Mouse (Mus musculus) kidney, postnatal 4 days (tissue): ENCODE measurements at regions not wholly inside any gene's neighbourhood (a gene's known extent, or its start where the extent isn't known, plus 50 kb on each side); places are given as distances from the start of the nearest gene placed in this dataset.
"Not testable (repeated sequence)": the region's sequence is repeated elsewhere in the genome, so short reads cannot be mapped to it uniquely, and the experiment has no call there.

Experiments used
- DNase-seq, 2 experiments: peaks; one replicate each; pipeline ENCODE4 v3.0.0; 2021; ENCODE audit warnings: mixed read lengths in 2 of 2

- peak; percentile 40 to 46 for DNase-seq
Observed at GRCm38 (mm10) chr16:3114473-3115335, 476.1 kb upstream of the Olfr161 start.

GRCm38 (mm10) chr16:3115336-3116112 lies 475.3 kb upstream of the Olfr161 start:
- peak; percentile 25 to 30 for DNase-seq

GRCm38 (mm10) chr16:3116113-3116511 lies 474.7 kb upstream of the Olfr161 start:
- peak; percentile 6 to 10 for DNase-seq

- not testable (repeated sequence) for DNase-seq
Observed at GRCm38 (mm10) chr16:3121216-3121615, 469.6 kb upstream of the Olfr161 start.

- DNase-seq = not testable (repeated sequence)
Observed at GRCm38 (mm10) chr16:3122145-3122860, 468.5 kb upstream of the Olfr161 start.

- peak; percentile 10 to 27 for DNase-seq
Observed at GRCm38 (mm10) chr16:3122861-3123477, 467.9 kb upstream of the Olfr161 start.

GRCm38 (mm10) chr16:3127317-3127716 lies 463.5 kb upstream of the Olfr161 start:
- DNase-seq = not testable (repeated sequence)
